Mouse (Mus musculus) kidney, adult 2 months (tissue): ENCODE data around the gene Crocc2.

Source experiments
- CTCF ChIP-seq: fragments of 200-500 bp; conservative IDR thresholded peaks from 2 replicates; pipeline ENCODE4 v1.5.1; 2011; ENCODE audit warnings: low read depth, mild to moderate bottlenecking, control low read depth, low read length, moderate library complexity, mixed read lengths; ENCODE audit not compliant: insufficient read depth, insufficient read length
- POLR2A ChIP-seq: fragments of 200-500 bp; IDR thresholded peaks from one replicate; pipeline ENCODE4 v1.6.1; 2011; ENCODE audit warnings: low read depth, low read length, control low read depth

- TF ChIP-seq POLR2A (no peak), CTCF (no peak)
Observed at GRCm38 (mm10) chr1:93267207-93267606, 98.7 kb downstream of the Crocc2 start.
